Mouse (Mus musculus) hindbrain, embryonic 15.5 days (tissue): ENCODE measurements around the gene Cacna1c. TPM values are rescaled to one million over a fixed set of nuclear protein-coding genes. Genes with fewer than 3 reads are reported as not detected.

Experiments used
- ATAC-seq: fragments of 200-750 bp; cut with Nextera tagmentation; 2 replicates; pipeline ENCODE4 v1.8.0; 2017; ENCODE audit warnings: low read depth, moderate number of reproducible peaks, moderate TSS enrichment; ENCODE audit not compliant: low FRiP score
- H3K27ac ChIP-seq: fragments of 300-500 bp; sonication (generic); replicated peaks from 2 replicates; pipeline ENCODE4 v1.5.1; 2015; ENCODE audit warnings: mild to moderate bottlenecking, inconsistent platforms
- H3K27me3 ChIP-seq: fragments of 300-500 bp; sonication (generic); 2 replicates; pipeline ENCODE4 v1.6.1; 2015; ENCODE audit warnings: control low read depth, inconsistent platforms
- H3K36me3 ChIP-seq: fragments of 300-500 bp; sonication (generic); 2 replicates; pipeline ENCODE4 v1.6.1; 2015; ENCODE audit warnings: control low read depth, inconsistent platforms
- H3K4me1 ChIP-seq: fragments of 300-500 bp; sonication (generic); replicated peaks from 2 replicates; pipeline ENCODE4 v1.6.1; 2015; ENCODE audit warnings: control low read depth, inconsistent platforms
- H3K4me2 ChIP-seq: fragments of 300-500 bp; sonication (generic); 2 replicates; pipeline ENCODE4 v1.6.1; 2015; ENCODE audit warnings: moderate library complexity, mild to moderate bottlenecking, inconsistent platforms
- H3K4me3 ChIP-seq: fragments of 300-500 bp; sonication (generic); 2 replicates; pipeline ENCODE4 v1.5.1; 2015; ENCODE audit warnings: mild to moderate bottlenecking, inconsistent platforms
- H3K9ac ChIP-seq: fragments of 300-500 bp; sonication (generic); 2 replicates; pipeline ENCODE4 v1.6.1; 2015; ENCODE audit warnings: inconsistent platforms
- H3K9me3 ChIP-seq: fragments of 300-500 bp; sonication (generic); 2 replicates; pipeline ENCODE4 v1.6.1; 2016; ENCODE audit warnings: control low read depth, inconsistent platforms
- WGBS: fragments of 180-500 bp; shearing (Covaris S2); methylation state at CpG from one replicate; pipeline ENCODE4 v1.1.7; 2015; 5-methylcytosine and 5-hydroxymethylcytosine counted together
- polyA plus RNA-seq: library from polyadenylated mRNA; unstranded; fragments of >200 nt; fragmentation: Nextera tagmentation; extraction: Ambion mirVana; gene quantifications from 2 replicates; pipeline ENCODE4 v1.2.1, GENCODE M21; 2015

Cacna1c gene
- 6.3 and 7.0 TPM in 2 replicates for polyA plus RNA-seq

DNA sequence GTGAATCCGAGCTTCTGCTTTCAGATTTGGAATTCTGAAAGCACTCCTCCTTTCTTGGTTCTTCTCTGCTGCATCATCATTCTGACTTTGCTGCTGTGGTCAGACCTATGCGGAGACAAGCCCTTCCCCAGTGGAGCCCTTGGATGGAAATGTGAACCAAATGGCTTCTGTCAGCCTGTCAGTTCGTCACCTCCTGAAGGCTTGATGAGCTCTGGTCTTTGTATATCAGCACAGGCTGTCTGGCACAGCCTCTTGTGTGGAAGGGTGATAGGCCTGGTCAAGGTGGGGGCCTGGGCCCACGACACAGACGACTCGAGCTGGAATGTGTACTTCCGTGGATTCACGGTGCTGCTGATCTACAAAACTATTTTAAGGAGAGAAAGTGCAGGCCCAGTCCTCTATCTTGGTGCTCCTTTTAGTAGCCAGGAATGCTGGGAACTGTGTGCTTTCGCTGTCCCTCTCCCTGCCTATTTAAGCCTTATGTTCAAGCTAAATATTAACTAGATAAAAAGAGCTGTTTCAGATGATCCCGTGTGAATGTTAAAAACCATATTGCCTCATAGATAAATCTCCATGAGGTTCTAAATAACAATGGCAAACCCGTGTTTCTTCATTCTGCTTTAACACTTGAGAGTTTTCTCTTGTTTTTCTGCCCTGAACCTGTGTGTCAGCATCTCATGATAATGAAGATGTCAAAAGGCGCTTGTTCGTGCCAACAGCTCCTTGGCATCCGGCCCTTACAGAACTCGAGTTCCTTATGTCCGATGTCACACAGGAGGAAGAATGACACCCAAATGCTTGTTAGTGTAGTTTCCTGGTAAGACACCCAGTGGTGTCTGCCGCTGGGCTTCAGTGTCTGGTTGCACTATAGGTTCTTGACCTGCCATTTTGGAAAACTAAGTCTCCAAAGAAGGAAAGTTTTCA is at the start of gene Cacna1c:
Gene Cacna1c, minus strand, starts transcription at position 37 of the 924 bp plus-strand sequence.
- WGBS, result 76% methylated on average over 17 of the region's 17 CpGs
- no peak for ATAC-seq
- H3K9me3 ChIP-seq, result no peaks in the 10 kb centered on the region
- no peak within 1 kb of the TSS for H3K4me3 ChIP-seq
- H3K36me3 ChIP-seq, result peaks cover 17% of the 10 kb centered on the region
- H3K27me3 ChIP-seq, result no peaks in the 10 kb centered on the region
- H3K9ac ChIP-seq, result no peak within 1 kb of the TSS
- H3K4me2 ChIP-seq, result no peak within 1 kb of the TSS
- no peak within 1 kb of the TSS for H3K27ac ChIP-seq
- H3K4me1 ChIP-seq, result peaks cover 10% of the 10 kb centered on the region; the same call in 1 of the 2 replicates

DNA sequence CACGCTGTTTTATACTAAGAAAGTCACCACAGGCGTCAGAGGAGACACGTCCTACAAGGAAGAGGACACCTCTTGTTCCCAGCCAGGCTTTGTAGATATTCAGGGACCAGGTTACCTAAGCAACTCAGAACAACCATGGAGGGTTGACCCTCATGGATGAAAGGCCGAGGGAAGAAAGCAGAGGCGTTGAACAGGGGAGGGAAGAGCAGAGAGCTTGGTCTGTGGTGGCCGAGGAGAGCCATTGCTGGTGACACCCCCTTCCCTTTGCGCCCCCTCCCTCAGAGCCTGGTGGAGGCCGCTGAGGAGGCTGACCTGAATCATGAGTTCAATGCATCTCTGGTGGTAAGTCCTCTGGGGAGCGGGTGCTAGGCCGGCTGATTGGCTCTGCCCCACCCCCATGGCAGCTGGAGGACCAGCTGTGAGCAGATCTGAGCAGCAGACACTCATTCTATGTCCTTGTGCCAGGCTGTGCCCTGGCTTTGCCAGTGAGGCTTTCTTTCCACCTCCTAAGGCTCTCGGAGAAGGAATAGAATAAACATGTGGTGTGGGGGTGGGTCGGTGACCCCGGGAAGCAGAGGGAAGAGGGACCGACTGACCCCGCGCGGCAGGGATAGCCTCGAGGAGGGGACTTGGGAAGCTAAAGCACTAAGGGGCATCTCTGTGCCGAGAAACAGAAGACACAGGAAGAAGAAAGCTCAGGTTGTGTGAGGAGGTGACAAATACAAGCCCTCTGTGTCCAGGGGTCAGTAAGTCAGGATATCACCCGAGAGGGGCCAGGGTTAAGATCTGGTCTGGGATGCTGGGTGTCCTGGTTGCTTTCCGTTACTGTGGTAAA is 44.9 kb upstream of the Cacna1c start:
- H3K27ac ChIP-seq, result no peak overlapping the region
- H3K9me3 ChIP-seq, result no peaks in the 10 kb centered on the region
- H3K36me3 ChIP-seq, result no peaks in the 10 kb centered on the region
- WGBS, result 67% methylated on average over 21 of the region's 21 CpGs
- no peak for ATAC-seq
- peaks cover 32% of the 10 kb centered on the region for H3K4me1 ChIP-seq
- H3K27me3 ChIP-seq, result no peaks in the 10 kb centered on the region
- no peak overlapping the region for H3K4me3 ChIP-seq
- no peak overlapping the region for H3K4me2 ChIP-seq
- no peak overlapping the region for H3K9ac ChIP-seq

- 76% methylated on average over 7 of the region's 7 CpGs for WGBS
- Histone ChIP-seq H3K4me3 (no peak overlapping the region), H3K36me3 (no peaks in the 10 kb centered on the region), H3K4me1 (peaks cover 33% of the 10 kb centered on the region), H3K9ac (no peak overlapping the region), H3K9me3 (no peaks in the 10 kb centered on the region), H3K27ac (no peak overlapping the region), H3K4me2 (no peak overlapping the region), H3K27me3 (no peaks in the 10 kb centered on the region)
- ATAC-seq, result no peak
These were observed 44.0 kb upstream of the Cacna1c start for GRCm38 (mm10) chr6:119240256-119240655.

GRCm38 (mm10) chr6:119239341-119240005 is 43.3 kb upstream of the Cacna1c start:
- WGBS, result 77% methylated on average over 5 of the region's 5 CpGs
- Histone ChIP-seq H3K4me1 (peaks cover 33% of the 10 kb centered on the region), H3K4me3 (no peak overlapping the region), H3K9ac (no peak overlapping the region), H3K27ac (no peak overlapping the region), H3K9me3 (no peaks in the 10 kb centered on the region), H3K4me2 (no peak overlapping the region), H3K27me3 (no peaks in the 10 kb centered on the region), H3K36me3 (no peaks in the 10 kb centered on the region)
- ATAC-seq, result no peak

- Histone ChIP-seq H3K27me3 (no peaks in the 10 kb centered on the region), H3K36me3 (no peaks in the 10 kb centered on the region), H3K9me3 (no peaks in the 10 kb centered on the region), H3K4me3 (no peak overlapping the region), H3K4me1 (peaks cover 33% of the 10 kb centered on the region), H3K9ac (no peak overlapping the region), H3K27ac (peak overlapping the region; percentile 81), H3K4me2 (peak overlapping the region; percentile 11; the same call in 1 of the 2 replicates)
- ATAC-seq, result peak; percentile 94
- 33% methylated on average over 8 of the region's 8 CpGs for WGBS
These were observed 41.3 kb upstream of the Cacna1c start for GRCm38 (mm10) chr6:119237427-119237989.

GRCm38 (mm10) chr6:119236241-119236640 is 40.0 kb upstream of the Cacna1c start, which contains the start of gene Cacna2d4:
Gene Cacna2d4 (plus strand): TSS chr6:119236526.
- Histone ChIP-seq H3K4me3 (no peak within 1 kb of the TSS), H3K9ac (no peak within 1 kb of the TSS), H3K27me3 (no peaks in the 10 kb centered on the region), H3K36me3 (no peaks in the 10 kb centered on the region), H3K27ac (peak within 1 kb of the TSS; percentile 81), H3K4me1 (peaks cover 28% of the 10 kb centered on the region), H3K4me2 (no peak within 1 kb of the TSS), H3K9me3 (no peaks in the 10 kb centered on the region)
- 67% methylated on average over 1 of the region's 1 CpGs for WGBS
- no peak for ATAC-seq

- H3K27me3 ChIP-seq, result no peaks in the 10 kb centered on the region
- no peak overlapping the region for H3K4me3 ChIP-seq
- no peak for ATAC-seq
- WGBS, result 80% methylated on average over 5 of the region's 5 CpGs
- H3K4me2 ChIP-seq, result no peak overlapping the region
- H3K4me1 ChIP-seq, result peaks cover 24% of the 10 kb centered on the region
- H3K9me3 ChIP-seq, result no peaks in the 10 kb centered on the region
- H3K36me3 ChIP-seq, result no peaks in the 10 kb centered on the region
- H3K27ac ChIP-seq, result no peak overlapping the region
- no peak overlapping the region for H3K9ac ChIP-seq
These were observed 39.2 kb upstream of the Cacna1c start for GRCm38 (mm10) chr6:119235441-119235840.

DNA sequence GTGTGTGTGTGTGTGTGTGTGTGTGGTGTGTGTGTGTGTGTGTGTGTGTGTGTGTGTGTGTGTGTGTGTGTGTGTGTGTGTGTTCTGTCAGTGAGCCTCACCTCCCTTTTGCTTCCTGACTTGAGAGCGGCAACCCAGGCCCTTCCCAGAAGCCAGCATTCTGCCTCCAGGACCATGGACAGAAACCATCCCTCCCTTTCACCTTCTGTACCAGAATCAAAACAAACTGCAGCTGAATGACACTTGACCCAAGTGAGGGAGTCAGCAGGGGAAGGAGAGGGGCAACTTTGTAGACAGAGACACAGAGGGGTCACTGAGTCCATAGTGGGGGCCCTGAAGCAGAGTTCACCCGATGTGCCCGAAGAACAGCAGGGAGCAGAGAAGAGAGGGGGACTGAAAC is 36.8 kb upstream of the Cacna1c start:
- Histone ChIP-seq H3K4me1 (peaks cover 20% of the 10 kb centered on the region), H3K4me2 (no peak overlapping the region), H3K27me3 (no peaks in the 10 kb centered on the region), H3K4me3 (no peak overlapping the region), H3K27ac (no peak overlapping the region), H3K9ac (no peak overlapping the region), H3K9me3 (no peaks in the 10 kb centered on the region), H3K36me3 (no peaks in the 10 kb centered on the region)
- 64% methylated on average over 3 of the region's 3 CpGs for WGBS
- no peak for ATAC-seq

GRCm38 (mm10) chr6:119228861-119229603 is 32.8 kb upstream of the Cacna1c start:
- no peak for ATAC-seq
- H3K36me3 ChIP-seq, result no peaks in the 10 kb centered on the region
- no peaks in the 10 kb centered on the region for H3K9me3 ChIP-seq
- H3K4me3 ChIP-seq, result no peak overlapping the region
- peaks cover 16% of the 10 kb centered on the region for H3K4me1 ChIP-seq
- H3K27me3 ChIP-seq, result no peaks in the 10 kb centered on the region
- H3K9ac ChIP-seq, result no peak overlapping the region
- H3K27ac ChIP-seq, result no peak overlapping the region
- no peak overlapping the region for H3K4me2 ChIP-seq
- 84% methylated on average over 11 of the region's 11 CpGs for WGBS

- WGBS, result 92% methylated on average over 8 of the region's 8 CpGs
These were observed 30.8 kb upstream of the Cacna1c start for GRCm38 (mm10) chr6:119227001-119227400.

GRCm38 (mm10) chr6:119225731-119226130 is 29.5 kb upstream of the Cacna1c start:
- WGBS, result 81% methylated on average over 6 of the region's 6 CpGs
- Histone ChIP-seq H3K4me2 (no peak overlapping the region), H3K36me3 (no peaks in the 10 kb centered on the region), H3K27me3 (no peaks in the 10 kb centered on the region), H3K9ac (no peak overlapping the region), H3K27ac (no peak overlapping the region), H3K9me3 (no peaks in the 10 kb centered on the region), H3K4me1 (peaks cover 21% of the 10 kb centered on the region), H3K4me3 (no peak overlapping the region)
- no peak for ATAC-seq

More at GRCm38 (mm10) chr6:119227001-119227400, 30.8 kb upstream of the Cacna1c start:
- peaks cover 18% of the 10 kb centered on the region for H3K4me1 ChIP-seq
- H3K4me3 ChIP-seq, result no peak overlapping the region
- H3K9me3 ChIP-seq, result no peaks in the 10 kb centered on the region
- no peaks in the 10 kb centered on the region for H3K27me3 ChIP-seq
- H3K4me2 ChIP-seq, result no peak overlapping the region
- H3K9ac ChIP-seq, result no peak overlapping the region
- ATAC-seq, result no peak
- no peak overlapping the region for H3K27ac ChIP-seq
- H3K36me3 ChIP-seq, result no peaks in the 10 kb centered on the region
